ENCODE assay signal across 13 mouse cellular contexts in genomic region chr9:58242696-58243095, GRCm38 (mm10). TPM values are rescaled to one million over a fixed set of nuclear protein-coding genes. Genes with fewer than 3 reads are reported as not detected.
A peak's percentile ranks its signal among the peaks of the same experiment; 100 is the strongest.
DNase-seq lines count a peak whose midpoint lies in the region; ATAC-seq and TF ChIP-seq lines count a peak whose summit lies in the region.
"Had no signal": no experiment of that assay in that cellular context is flagged by ENCODE, and none has a peak within 500 bp of the region (broad histone marks: within the 10 kb centered on the region; RNA-seq: fewer than 3 reads in every experiment).

No protein-coding gene starts in this region.

- peaks cover 8% of the 10 kb centered on the region; the same call in 1 of the 2 replicates for H3K36me3 ChIP-seq in heart, postnatal 0 days (replicated peaks; ENCODE audit: control insufficient read depth, insufficient read depth, low read length)
- H3K36me3 ChIP-seq in liver, adult 2 months (ENCODE audit: control insufficient read depth, insufficient read depth, low read length): peaks cover 12% of the 10 kb centered on the region; the same call in 1 of the 2 replicates
- no peaks in the 10 kb centered on the region; the same call in 1 of the 2 replicates for H3K36me3 ChIP-seq in stomach, embryonic 15.5 days
- H3K36me3 ChIP-seq: neural tube, embryonic 12.5 days had no signal

- DNase-seq in heart, postnatal 0 days (ENCODE audit: low spot score): no peak
- DNase-seq in heart, postnatal 4 days: no peak
- DNase-seq in right cerebral cortex, adult 18-20 months: peak; percentile 48
- no peak for DNase-seq in right cerebral cortex, postnatal 36 days (ENCODE audit: low spot score in 2 of 2)
- no peak for DNase-seq in liver, adult 2 months (ENCODE audit: extremely low read depth, low read depth, low spot score)
- no peak for DNase-seq in adrenal gland, adult (ENCODE audit: inconsistent age in 2 of 2, low spot score in 1 of 2)
- DNase-seq: cerebellum, postnatal 14 days; kidney, adult 11 months had no signal

- ATAC-seq in heart, postnatal 0 days (ENCODE audit: insufficient read depth, low read depth): no peak
- ATAC-seq in stomach, embryonic 15.5 days (ENCODE audit: insufficient read depth, low FRiP score, low read depth): no peak
- ATAC-seq in cerebellum, adult (ENCODE audit: insufficient number of reproducible peaks, low FRiP score, low TSS enrichment): no peak
- ATAC-seq: activated CD4-positive, CD25-positive, alpha-beta regulatory T cell, adult 4 months had no signal

- WGBS in heart, postnatal 0 days: 61% methylated on average over 5 of the region's 5 CpGs
- WGBS in liver, adult 2 months: 79% methylated on average over 5 of the region's 5 CpGs
- WGBS in stomach, embryonic 15.5 days: 73% methylated on average over 5 of the region's 5 CpGs

- no peak overlapping the region for H3K4me2 ChIP-seq in heart, postnatal 0 days (ENCODE audit: low read depth, low read length)
- H3K4me2 ChIP-seq in stomach, embryonic 15.5 days: no peak overlapping the region
- H3K4me2 ChIP-seq: neural tube, embryonic 12.5 days had no signal

- peaks cover 21% of the 10 kb centered on the region for H3K4me1 ChIP-seq in heart, postnatal 0 days (ENCODE audit: control insufficient read depth, insufficient read depth)
- H3K4me1 ChIP-seq in liver, adult 2 months (ENCODE audit: control insufficient read depth, insufficient read depth, low read length): peaks cover 17% of the 10 kb centered on the region
- H3K4me1 ChIP-seq in stomach, embryonic 15.5 days: peaks cover 37% of the 10 kb centered on the region

- no peak overlapping the region for H3K27ac ChIP-seq in heart, postnatal 0 days (ENCODE audit: low read depth)
- H3K27ac ChIP-seq in liver, adult 2 months (replicated peaks; ENCODE audit: insufficient read depth, low read depth, low read length): peak overlapping the region; percentile 57
- 0 out of 2 replicates have a peak overlapping the region, but pooled peaks have one; percentile 31 for H3K27ac ChIP-seq in stomach, embryonic 15.5 days
- H3K27ac ChIP-seq: midbrain, embryonic 10.5 days; neural tube, embryonic 12.5 days had no signal

- TF ChIP-seq POLR2A in liver, adult 2 months (IDR thresholded peaks at IDR 0.05; ENCODE audit: extremely low read depth, insufficient read depth, low read length): no peak

- TF ChIP-seq EP300 in heart, postnatal 0 days (IDR thresholded peaks at IDR 0.05; ENCODE audit: low read depth): no peak

- no peak for TF ChIP-seq CTCF in heart, postnatal 0 days (IDR thresholded peaks at IDR 0.05; ENCODE audit: low read depth)
- no peak for TF ChIP-seq CTCF in liver, adult 2 months (IDR thresholded peaks at IDR 0.05; ENCODE audit: low read depth, low read length)

- H3K27me3 ChIP-seq in heart, postnatal 0 days (ENCODE audit: control insufficient read depth, insufficient read depth, low read length): no peaks in the 10 kb centered on the region
- H3K27me3 ChIP-seq in liver, adult 2 months (ENCODE audit: control insufficient read depth, insufficient read depth, low read length): no peaks in the 10 kb centered on the region
- H3K27me3 ChIP-seq in stomach, embryonic 15.5 days (replicated peaks): no peaks in the 10 kb centered on the region
- H3K27me3 ChIP-seq: neural tube, embryonic 12.5 days had no signal

- peaks cover 20% of the 10 kb centered on the region; the same call in 1 of the 2 replicates for H3K79me2 ChIP-seq in liver, adult 2 months (ENCODE audit: control insufficient read depth, insufficient read depth, low read length)

- H3K9ac ChIP-seq in heart, postnatal 0 days (replicated peaks; ENCODE audit: low read depth, low read length): 0 out of 2 replicates have a peak overlapping the region, but pooled peaks have one; percentile 20
- no peak overlapping the region for H3K9ac ChIP-seq in liver, adult 2 months (ENCODE audit: low read depth, low read length)
- H3K9ac ChIP-seq in stomach, embryonic 15.5 days: no peak overlapping the region
- H3K9ac ChIP-seq: neural tube, embryonic 12.5 days had no signal

- no peaks in the 10 kb centered on the region for H3K9me3 ChIP-seq in heart, postnatal 0 days (replicated peaks; ENCODE audit: control insufficient read depth, low read length)
- H3K9me3 ChIP-seq in stomach, embryonic 15.5 days: no peaks in the 10 kb centered on the region
- H3K9me3 ChIP-seq: midbrain, embryonic 10.5 days; neural tube, embryonic 12.5 days had no signal

- H3K4me3 ChIP-seq in heart, postnatal 0 days (ENCODE audit: low read depth, low read length): no peak overlapping the region
- no peak overlapping the region for H3K4me3 ChIP-seq in liver, adult 2 months (ENCODE audit: insufficient read depth, low read depth, low read length)
- H3K4me3 ChIP-seq in stomach, embryonic 15.5 days (replicated peaks): no peak overlapping the region
- H3K4me3 ChIP-seq: midbrain, embryonic 10.5 days; neural tube, embryonic 12.5 days had no signal

RNA-seq across cellular contexts. Expression of gene Pml, which starts 6.9 kb away (rescaled TPM):
- 11.4 and 15.0 TPM in 2 replicates for total RNA-seq in heart, postnatal 0 days (2014; rRNA removed; ENCODE audit: low replicate concordance)
- 5.2 and 5.6 TPM in 2 replicates for polyA plus RNA-seq in heart, postnatal 0 days (2015; fragmentation: Nextera tagmentation; extraction: Ambion mirVana)
- total RNA-seq in heart, postnatal 4 days (2021): 10 to 100 TPM; 15.3 to 17.6 TPM
- 7.4 and 8.9 TPM in 2 replicates for total RNA-seq in liver, adult 2 months (2014; rRNA removed)
- 13.8 and 15.2 TPM in 2 replicates for polyA plus RNA-seq in liver, adult 2 months (2012; rRNA removed)
- 15.5 and 19.6 TPM in 2 replicates for polyA plus RNA-seq in stomach, embryonic 15.5 days (2015; fragmentation: Nextera tagmentation; extraction: Ambion mirVana)

RNA-seq across cellular contexts. Expression of gene Stoml1, which starts 10.3 kb away (rescaled TPM):
- total RNA-seq in heart, postnatal 0 days (2014; rRNA removed; ENCODE audit: low replicate concordance): 16.4 and 52.8 TPM in 2 replicates
- polyA plus RNA-seq in heart, postnatal 0 days (2015; fragmentation: Nextera tagmentation; extraction: Ambion mirVana): 21.7 and 23.3 TPM in 2 replicates
- 10 to 100 TPM; 14.2 to 17.1 TPM for total RNA-seq in heart, postnatal 4 days (2021)
- 5.4 and 5.8 TPM in 2 replicates for total RNA-seq in liver, adult 2 months (2014; rRNA removed)
- 7.8 and 8.1 TPM in 2 replicates for polyA plus RNA-seq in liver, adult 2 months (2012; rRNA removed)
- 24.1 and 30.0 TPM in 2 replicates for polyA plus RNA-seq in stomach, embryonic 15.5 days (2015; fragmentation: Nextera tagmentation; extraction: Ambion mirVana)

RNA-seq across cellular contexts. Expression of gene Islr2, which starts 38.6 kb away (rescaled TPM):
- 0.69 and 0.89 TPM in 2 replicates for total RNA-seq in heart, postnatal 0 days (2014; rRNA removed; ENCODE audit: low replicate concordance)
- 0.08 TPM in 1 of 2 replicates, not detected in the other for polyA plus RNA-seq in heart, postnatal 0 days (2015; fragmentation: Nextera tagmentation; extraction: Ambion mirVana)
- total RNA-seq in heart, postnatal 4 days (2021): under 1 TPM; 0.83 to 0.86 TPM
- total RNA-seq in liver, adult 2 months (2014; rRNA removed): 0.07 TPM in 1 of 2 replicates, not detected in the other
- not detected in 2 replicates for polyA plus RNA-seq in liver, adult 2 months (2012; rRNA removed)
- 1.5 and 1.7 TPM in 2 replicates for polyA plus RNA-seq in stomach, embryonic 15.5 days (2015; fragmentation: Nextera tagmentation; extraction: Ambion mirVana)
- polyA plus RNA-seq: activated CD4-positive, CD25-positive, alpha-beta regulatory T cell, adult 4 months had no signal

RNA-seq across cellular contexts. Expression of gene Islr, which starts 38.6 kb away (rescaled TPM):
- total RNA-seq in heart, postnatal 0 days (2014; rRNA removed; ENCODE audit: low replicate concordance): 21.1 and 39.9 TPM in 2 replicates
- 14.4 and 16.3 TPM in 2 replicates for polyA plus RNA-seq in heart, postnatal 0 days (2015; fragmentation: Nextera tagmentation; extraction: Ambion mirVana)
- 10 to 100 TPM; 25.4 to 31.0 TPM for total RNA-seq in heart, postnatal 4 days (2021)
- total RNA-seq in liver, adult 2 months (2014; rRNA removed): 1.4 and 1.5 TPM in 2 replicates
- 6.8 and 7.7 TPM in 2 replicates for polyA plus RNA-seq in liver, adult 2 months (2012; rRNA removed)
- polyA plus RNA-seq in stomach, embryonic 15.5 days (2015; fragmentation: Nextera tagmentation; extraction: Ambion mirVana): 105 and 114 TPM in 2 replicates
